Mouse (Mus musculus) thymus, adult 2 months (tissue): ENCODE results near the gene Majin.

Experiments
- CTCF ChIP-seq: fragments of 200-500 bp; IDR thresholded peaks from 2 replicates; pipeline ENCODE4 v1.5.1; 2012; ENCODE audit warnings: mild to moderate bottlenecking, control low read depth, low read length, moderate library complexity, borderline replicate concordance; ENCODE audit not compliant: control insufficient read depth, poor library complexity, insufficient read depth; ENCODE audit errors: extremely low read depth
- POLR2A ChIP-seq: fragments of 200-500 bp; IDR thresholded peaks from 2 replicates; pipeline ENCODE4 v1.6.1; 2012; ENCODE audit warnings: mild to moderate bottlenecking, low read length, control low read depth, moderate library complexity; ENCODE audit not compliant: control insufficient read depth, poor library complexity, insufficient read depth; ENCODE audit errors: extremely low read depth

DNA sequence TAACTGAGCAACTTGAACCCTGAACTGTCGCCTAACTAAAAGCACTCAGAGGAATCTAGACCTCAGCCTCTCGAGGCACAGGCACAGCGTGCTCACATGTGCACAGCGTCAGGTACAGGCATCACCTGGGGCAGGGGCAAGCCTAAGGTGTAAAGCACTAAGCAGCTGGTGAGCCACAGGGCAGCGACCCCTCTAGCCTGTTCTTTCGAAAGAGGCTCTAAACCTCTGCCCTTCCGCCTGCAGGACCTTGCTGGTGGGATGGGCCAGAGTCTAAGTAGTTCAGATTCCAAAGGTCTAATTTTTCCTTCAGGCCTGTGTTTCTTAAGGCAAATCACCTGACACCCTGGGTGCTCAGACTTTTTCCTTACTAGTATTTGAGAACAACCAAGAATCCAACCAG, 87.9 kb downstream of the Majin start:
- TF ChIP-seq POLR2A (no peak), CTCF (no peak)
